Mouse (Mus musculus) limb, embryonic 14.5 days (tissue): ENCODE results near the gene Tgm4. TPM values are rescaled to one million over a fixed set of nuclear protein-coding genes. Genes with fewer than 3 reads are reported as not detected.

Experiments used
- ATAC-seq: fragments of 200-750 bp; cut with Nextera tagmentation; 2 replicates; pipeline ENCODE4 v1.8.0; 2017; ENCODE audit warnings: low read depth, moderate number of reproducible peaks, moderate TSS enrichment; ENCODE audit not compliant: low FRiP score
- DNase-seq: peaks from one replicate; pipeline ENCODE4 v3.0.0-alpha.2; 2015; ENCODE audit warnings: low spot score
- H3K27ac ChIP-seq: fragments of 300-500 bp; sonication (generic); replicated peaks from 2 replicates; pipeline ENCODE4 v1.5.1; 2014; ENCODE audit warnings: low read depth, mild to moderate bottlenecking, low read length, moderate library complexity, mixed read lengths
- H3K27me3 ChIP-seq: fragments of 300-500 bp; sonication (generic); 2 replicates; pipeline ENCODE4 v1.6.1; 2014; ENCODE audit warnings: low read length, mixed read lengths; ENCODE audit not compliant: control insufficient read depth, insufficient read depth
- H3K36me3 ChIP-seq: fragments of 300-500 bp; sonication (generic); 2 replicates; pipeline ENCODE4 v1.6.1; 2014; ENCODE audit warnings: mild to moderate bottlenecking, low read length, moderate library complexity, mixed read lengths; ENCODE audit not compliant: control insufficient read depth, insufficient read depth
- H3K4me1 ChIP-seq: fragments of 300-500 bp; sonication (generic); 2 replicates; pipeline ENCODE4 v1.6.1; 2014; ENCODE audit warnings: antibody characterized with exemption, low read length, mixed read lengths; ENCODE audit not compliant: control insufficient read depth, insufficient read depth
- H3K4me2 ChIP-seq: fragments of 300-500 bp; sonication (generic); replicated peaks from 2 replicates; pipeline ENCODE4 v1.6.1; 2014; ENCODE audit warnings: low read depth, mild to moderate bottlenecking, low read length, moderate library complexity; ENCODE audit not compliant: severe bottlenecking
- H3K4me3 ChIP-seq: fragments of 300-500 bp; sonication (generic); replicated peaks from 2 replicates; pipeline ENCODE4 v1.5.1; 2014; ENCODE audit warnings: low read length
- H3K9ac ChIP-seq: fragments of 300-500 bp; sonication (generic); 2 replicates; pipeline ENCODE4 v1.6.1; 2014; ENCODE audit warnings: mild to moderate bottlenecking, low read depth, low read length, moderate library complexity; ENCODE audit not compliant: severe bottlenecking
- H3K9me3 ChIP-seq: fragments of 300-500 bp; sonication (generic); 2 replicates; pipeline ENCODE4 v1.6.1; 2016; ENCODE audit warnings: low read length; ENCODE audit not compliant: control insufficient read depth
- POLR2A ChIP-seq: fragments of 200-500 bp; IDR thresholded peaks from 2 replicates; pipeline ENCODE4 v1.8.0; 2012; ENCODE audit warnings: inconsistent platforms, mild to moderate bottlenecking, moderate library complexity, borderline replicate concordance; ENCODE audit not compliant: insufficient read depth, insufficient read length; ENCODE audit errors: extremely low read depth
- WGBS: fragments of 180-500 bp; shearing (Covaris S2); extraction: QIAGEN DNeasy Blood & Tissue Kit; methylation state at CpG from one replicate; pipeline ENCODE4 v1.1.7; 2014; 5-methylcytosine and 5-hydroxymethylcytosine counted together
- polyA plus RNA-seq, 2 experiments: library from polyadenylated mRNA; depleted of rRNA in 1 of 2; stranded (reverse) in 1 of 2; unstranded in 1 of 2; fragments of >200 nt; fragmentation: Nextera tagmentation in 1 of 2; extraction: Ambion mirVana in 1 of 2; gene quantifications; 2 replicates each; pipeline versions ENCODE4 v1.2.1 to v1.2.3; 2012 to 2014

The Tgm4 gene
- polyA plus RNA-seq, 2 experiments: 0.45 to 0.47 TPM

DNA sequence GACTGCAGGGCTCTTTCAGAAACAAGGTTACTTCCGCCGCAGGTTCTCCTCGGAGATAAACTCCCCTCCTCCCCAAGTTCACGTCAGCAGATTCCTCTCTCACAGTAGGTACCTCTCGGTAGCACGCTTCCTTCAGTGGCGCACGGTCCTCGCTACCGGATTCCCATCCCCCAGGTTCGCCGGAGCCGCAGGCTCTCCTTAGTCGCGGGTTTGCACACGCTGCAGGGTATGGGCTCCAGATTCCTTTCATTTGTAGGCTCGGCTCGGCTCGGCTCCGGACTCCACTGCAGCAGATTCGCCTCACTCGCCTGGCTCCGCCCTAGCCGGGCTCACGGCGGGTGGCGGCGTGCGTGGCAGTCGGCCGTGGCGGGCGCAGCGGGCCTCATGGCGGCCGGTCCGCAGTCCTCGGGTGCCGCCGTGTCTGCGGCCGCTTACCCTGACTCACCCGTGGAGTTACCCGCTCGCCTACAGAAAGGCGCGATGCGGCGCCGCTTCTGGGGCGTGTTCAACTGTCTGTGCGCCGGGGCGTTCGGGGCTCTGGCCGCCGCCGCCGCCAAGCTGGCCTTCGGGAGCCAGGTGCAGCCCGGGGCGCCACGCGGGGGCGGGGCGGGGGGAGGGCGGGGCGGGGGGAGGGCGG lies 13.4 kb upstream of the Tgm4 start, which contains the start of gene Tmem42:
Gene Tmem42 (plus strand): TSS at position 332 of the 637 bp plus-strand sequence.
- peak within 1 kb of the TSS; percentile 58 for H3K4me3 ChIP-seq
- H3K4me2 ChIP-seq: peak within 1 kb of the TSS; percentile 50
- H3K4me1 ChIP-seq: peaks cover 10% of the 10 kb centered on the region
- H3K27ac ChIP-seq: peak within 1 kb of the TSS; percentile 92
- ATAC-seq (peak; percentile 98), DNase-seq (peak; percentile 87)
- peaks cover 16% of the 10 kb centered on the region for H3K36me3 ChIP-seq
- H3K9me3 ChIP-seq: no peaks in the 10 kb centered on the region
- 0 out of 2 replicates have a peak, but pooled peaks have one; percentile 63 for TF ChIP-seq POLR2A
- WGBS: 2% methylated on average over 36 of the region's 69 CpGs
- H3K27me3 ChIP-seq: no peaks in the 10 kb centered on the region
- H3K9ac ChIP-seq: peak within 1 kb of the TSS; percentile 75

DNA sequence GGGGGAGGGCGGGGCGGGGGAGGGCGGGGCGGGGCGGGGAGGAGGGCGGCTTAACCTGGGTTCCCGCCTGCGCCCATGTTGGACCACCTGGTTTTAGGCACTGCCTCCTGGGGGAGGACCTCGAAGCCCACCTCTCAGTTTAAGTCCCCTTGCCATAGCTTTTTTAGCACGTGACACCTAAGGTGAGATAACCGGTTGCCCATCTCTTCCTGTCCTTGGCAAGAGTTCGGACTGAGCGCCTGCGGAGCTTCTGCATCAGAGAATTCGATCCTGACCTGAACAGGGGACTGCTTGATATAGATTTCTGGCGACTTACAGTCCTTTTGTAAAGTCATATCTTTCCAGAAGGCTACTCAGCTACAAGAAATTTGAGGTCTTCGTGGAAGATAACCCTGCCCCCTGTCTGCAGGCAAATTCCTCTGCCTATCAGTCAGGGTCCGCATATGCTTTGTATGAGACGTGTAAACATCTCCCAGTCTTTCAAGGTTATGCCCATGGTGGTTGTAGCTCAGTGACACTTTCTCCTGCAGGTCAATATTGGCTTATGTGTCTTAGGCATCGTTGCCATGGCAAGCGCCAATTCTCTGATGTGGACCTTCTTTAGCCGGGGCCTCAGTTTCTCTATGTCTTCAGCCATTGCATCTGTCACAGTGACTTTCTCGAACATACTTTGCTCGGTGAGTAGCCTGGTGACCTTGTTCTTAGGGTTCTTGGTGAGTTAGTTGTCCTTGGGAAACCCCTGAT lies 12.7 kb upstream of the Tgm4 start:
- Histone ChIP-seq H3K4me3 (peak overlapping the region; percentile 58), H3K4me1 (peaks cover 10% of the 10 kb centered on the region), H3K36me3 (peaks cover 12% of the 10 kb centered on the region), H3K27me3 (no peaks in the 10 kb centered on the region), H3K9ac (0 out of 2 replicates have a peak overlapping the region, but pooled peaks have one; percentile 75), H3K9me3 (no peaks in the 10 kb centered on the region), H3K27ac (no peak overlapping the region), H3K4me2 (peak overlapping the region; percentile 50)
- ATAC-seq: no peak
- no peak for TF ChIP-seq POLR2A
- 46% methylated on average over 16 of the region's 24 CpGs for WGBS
- peak; percentile 44 for DNase-seq

- H3K4me3 ChIP-seq: no peak overlapping the region
- no peaks in the 10 kb centered on the region for H3K36me3 ChIP-seq
- ATAC-seq (no peak), DNase-seq (no peak)
- H3K4me1 ChIP-seq: peaks cover 10% of the 10 kb centered on the region
- no peaks in the 10 kb centered on the region for H3K27me3 ChIP-seq
- no peak overlapping the region for H3K4me2 ChIP-seq
- 89% methylated on average over 2 of the region's 2 CpGs for WGBS
- no peak overlapping the region for H3K27ac ChIP-seq
- TF ChIP-seq POLR2A: no peak
- no peaks in the 10 kb centered on the region for H3K9me3 ChIP-seq
- no peak overlapping the region for H3K9ac ChIP-seq
Measured at GRCm38 (mm10) chr9:123024201-123024600, 10.3 kb upstream of the Tgm4 start.

DNA sequence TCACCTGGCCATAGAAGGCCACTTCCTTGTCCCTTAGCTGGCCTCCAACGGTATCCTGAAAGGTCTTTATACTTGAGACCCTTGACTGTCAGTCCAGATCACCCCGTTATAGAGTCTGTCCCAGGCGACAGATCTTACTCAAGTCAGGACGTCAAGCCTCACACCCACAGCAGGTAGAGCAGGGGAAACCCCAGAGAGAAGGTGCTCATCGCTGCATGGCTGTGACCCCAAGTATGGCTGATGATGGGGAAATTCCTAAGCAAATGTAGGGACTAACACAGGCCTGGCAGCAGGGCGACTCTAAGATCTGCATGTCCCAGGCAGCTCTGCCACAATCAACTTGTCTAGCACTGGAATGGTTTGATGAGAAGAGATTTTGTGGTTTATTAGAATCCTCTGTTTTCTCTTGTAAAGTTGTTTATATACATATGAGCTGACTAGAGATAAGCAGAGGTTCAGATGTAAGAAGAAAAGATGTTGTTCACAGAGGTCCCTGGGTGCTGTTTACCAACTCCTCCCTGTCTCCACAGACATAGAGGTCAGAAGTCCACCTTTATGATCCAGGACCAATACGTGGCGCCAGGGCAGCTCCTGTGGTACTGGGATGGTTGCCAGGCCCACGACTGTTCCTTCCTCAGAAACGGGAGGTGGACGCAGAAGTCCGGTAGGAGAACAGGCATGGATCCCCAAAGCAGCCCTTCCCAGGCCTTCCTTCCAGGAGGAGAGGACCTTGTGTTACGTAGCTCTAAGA lies 2.9 kb upstream of the Tgm4 start:
- Histone ChIP-seq H3K27ac (no peak overlapping the region), H3K9me3 (no peaks in the 10 kb centered on the region), H3K27me3 (no peaks in the 10 kb centered on the region), H3K4me3 (no peak overlapping the region), H3K4me2 (no peak overlapping the region), H3K36me3 (no peaks in the 10 kb centered on the region), H3K4me1 (no peaks in the 10 kb centered on the region), H3K9ac (no peak overlapping the region)
- ATAC-seq: no peak
- TF ChIP-seq POLR2A: no peak
- DNase-seq: no peak
- WGBS: 76% methylated on average over 13 of the region's 13 CpGs

- Histone ChIP-seq H3K9ac (no peak overlapping the region), H3K4me2 (no peak overlapping the region), H3K4me3 (no peak overlapping the region), H3K36me3 (no peaks in the 10 kb centered on the region), H3K9me3 (no peaks in the 10 kb centered on the region), H3K27me3 (no peaks in the 10 kb centered on the region), H3K27ac (no peak overlapping the region), H3K4me1 (no peaks in the 10 kb centered on the region)
- 81% methylated on average over 1 of the region's 1 CpGs for WGBS
- DNase-seq (no peak), ATAC-seq (no peak)
- no peak for TF ChIP-seq POLR2A
Measured at GRCm38 (mm10) chr9:123047665-123048064, 13.1 kb downstream of the Tgm4 start.
